Mouse (Mus musculus): ENCODE measurements around the gene Fut2. TPM values are rescaled to one million over a fixed set of nuclear protein-coding genes. Genes with fewer than 3 reads are reported as not detected.
A peak's percentile ranks its signal among the peaks of the same experiment; 100 is the strongest.

Gene Fut2
- polyA plus RNA-seq (2015; fragmentation: Nextera tagmentation; extraction: Ambion mirVana) = 0.47 and 0.74 TPM in 2 replicates

- Histone ChIP-seq H3K4me3 (no peak within 1 kb of the TSS), H3K4me1 (0 out of 2 replicates have a peak, but pooled peaks cover 5% of the 10 kb centered on the region), H3K36me3 (no peaks in the 10 kb centered on the region), H3K9ac (no peak within 1 kb of the TSS), H3K27ac (no peak within 1 kb of the TSS), H3K9me3 (peaks cover 5% of the 10 kb centered on the region; the same call in 1 of the 2 replicates), H3K4me2 (replicated peaks) (no peak within 1 kb of the TSS), H3K27me3 (0 out of 2 replicates have a peak, but pooled peaks cover 2% of the 10 kb centered on the region)
- no peak for ATAC-seq (ENCODE audit: low FRiP score, low read depth)
- WGBS = 82% methylated on average over 7 of the region's 7 CpGs
These were observed at the start of gene Fut2 for GRCm38 (mm10) chr7:45666161-45666560. Gene Fut2, minus strand, starts transcription at chr7:45666394.

- WGBS = 7% methylated on average over 34 of the region's 34 CpGs
- Histone ChIP-seq H3K4me2 (replicated peaks) (peak within 1 kb of the TSS; percentile 94), H3K27me3 (no peaks in the 10 kb centered on the region), H3K36me3 (peaks cover 46% of the 10 kb centered on the region), H3K4me3 (peak within 1 kb of the TSS; percentile 94), H3K9me3 (no peaks in the 10 kb centered on the region), H3K27ac (peak within 1 kb of the TSS; percentile 52; the same call in 1 of the 2 replicates), H3K9ac (peak within 1 kb of the TSS; percentile 78), H3K4me1 (peaks cover 44% of the 10 kb centered on the region)
- ATAC-seq (ENCODE audit: low FRiP score, low read depth) = peak; percentile 92
These were observed 49.0 kb upstream of the Fut2 start, which contains the start of gene Rpl18 for GRCm38 (mm10) chr7:45715090-45715708. Gene Rpl18, plus strand, starts transcription at chr7:45715457.

- Histone ChIP-seq H3K4me2 (replicated peaks) (peak overlapping the region; percentile 94), H3K4me1 (peaks cover 42% of the 10 kb centered on the region), H3K27me3 (no peaks in the 10 kb centered on the region), H3K27ac (peak overlapping the region; percentile 52; the same call in 1 of the 2 replicates), H3K9ac (peak overlapping the region; percentile 78), H3K36me3 (peaks cover 46% of the 10 kb centered on the region), H3K9me3 (no peaks in the 10 kb centered on the region), H3K4me3 (peak overlapping the region; percentile 94)
- ATAC-seq (ENCODE audit: low FRiP score, low read depth) = peak; percentile 38
- 8% methylated on average over 14 of the region's 14 CpGs for WGBS
These were observed 48.5 kb upstream of the Fut2 start for GRCm38 (mm10) chr7:45714630-45715089.

GRCm38 (mm10) chr7:45713881-45714520 is 47.8 kb upstream of the Fut2 start:
- no peak for ATAC-seq (ENCODE audit: low FRiP score, low read depth)
- peak overlapping the region; percentile 94 for H3K4me2 ChIP-seq (replicated peaks)
- peaks cover 42% of the 10 kb centered on the region for H3K4me1 ChIP-seq
- H3K27me3 ChIP-seq = no peaks in the 10 kb centered on the region
- H3K9me3 ChIP-seq = no peaks in the 10 kb centered on the region
- peaks cover 44% of the 10 kb centered on the region for H3K36me3 ChIP-seq
- WGBS = 84% methylated on average over 6 of the region's 6 CpGs
- no peak overlapping the region for H3K27ac ChIP-seq
- peak overlapping the region; percentile 78 for H3K9ac ChIP-seq
- peak overlapping the region; percentile 94 for H3K4me3 ChIP-seq

GRCm38 (mm10) chr7:45713396-45713795 is 47.2 kb upstream of the Fut2 start:
- Histone ChIP-seq H3K27me3 (no peaks in the 10 kb centered on the region), H3K36me3 (peaks cover 44% of the 10 kb centered on the region), H3K9ac (no peak overlapping the region), H3K4me1 (peaks cover 45% of the 10 kb centered on the region), H3K4me3 (no peak overlapping the region), H3K27ac (no peak overlapping the region), H3K9me3 (no peaks in the 10 kb centered on the region), H3K4me2 (replicated peaks) (no peak overlapping the region)
- ATAC-seq (ENCODE audit: low FRiP score, low read depth) = no peak
- 91% methylated on average over 16 of the region's 16 CpGs for WGBS

GRCm38 (mm10) chr7:45712022-45712757 is 46.0 kb upstream of the Fut2 start:
- H3K9ac ChIP-seq = no peak overlapping the region
- H3K4me2 ChIP-seq (replicated peaks) = no peak overlapping the region
- whole genome bisulfite sequencing = 86% methylated on average over 21 of the region's 21 CpGs
- ATAC-seq (ENCODE audit: low FRiP score, low read depth) = no peak
- no peak overlapping the region for H3K27ac ChIP-seq
- no peaks in the 10 kb centered on the region for H3K27me3 ChIP-seq
- H3K4me3 ChIP-seq = no peak overlapping the region
- H3K4me1 ChIP-seq = peaks cover 56% of the 10 kb centered on the region
- peaks cover 44% of the 10 kb centered on the region for H3K36me3 ChIP-seq
- no peaks in the 10 kb centered on the region for H3K9me3 ChIP-seq

GRCm38 (mm10) chr7:45711316-45712021 is 45.3 kb upstream of the Fut2 start:
- H3K36me3 ChIP-seq = peaks cover 44% of the 10 kb centered on the region
- no peak overlapping the region for H3K9ac ChIP-seq
- peaks cover 55% of the 10 kb centered on the region for H3K4me1 ChIP-seq
- no peaks in the 10 kb centered on the region for H3K9me3 ChIP-seq
- WGBS = 91% methylated on average over 24 of the region's 24 CpGs
- ATAC-seq (ENCODE audit: low FRiP score, low read depth) = no peak
- no peak overlapping the region for H3K4me3 ChIP-seq
- no peak overlapping the region for H3K4me2 ChIP-seq (replicated peaks)
- H3K27ac ChIP-seq = no peak overlapping the region
- no peaks in the 10 kb centered on the region for H3K27me3 ChIP-seq

- WGBS = 93% methylated on average over 20 of the region's 20 CpGs
- H3K4me1 ChIP-seq = peaks cover 55% of the 10 kb centered on the region
- no peak overlapping the region for H3K4me3 ChIP-seq
- no peak for ATAC-seq (ENCODE audit: low FRiP score, low read depth)
- H3K9ac ChIP-seq = no peak overlapping the region
- H3K27me3 ChIP-seq = no peaks in the 10 kb centered on the region
- no peaks in the 10 kb centered on the region for H3K9me3 ChIP-seq
- no peak overlapping the region for H3K4me2 ChIP-seq (replicated peaks)
- H3K27ac ChIP-seq = no peak overlapping the region
- peaks cover 44% of the 10 kb centered on the region for H3K36me3 ChIP-seq
These were observed 44.4 kb upstream of the Fut2 start for GRCm38 (mm10) chr7:45710477-45711191.

- Histone ChIP-seq H3K9ac (0 out of 2 replicates have a peak overlapping the region, but pooled peaks have one; percentile 10), H3K9me3 (no peaks in the 10 kb centered on the region), H3K4me1 (peaks cover 57% of the 10 kb centered on the region), H3K4me2 (replicated peaks) (no peak overlapping the region), H3K27me3 (no peaks in the 10 kb centered on the region), H3K36me3 (peaks cover 44% of the 10 kb centered on the region), H3K27ac (no peak overlapping the region), H3K4me3 (no peak overlapping the region)
- 80% methylated on average over 14 of the region's 14 CpGs for WGBS
- no peak for ATAC-seq (ENCODE audit: low FRiP score, low read depth)
These were observed 43.6 kb upstream of the Fut2 start for GRCm38 (mm10) chr7:45709677-45710355.

- H3K27me3 ChIP-seq = no peaks in the 10 kb centered on the region
- peaks cover 44% of the 10 kb centered on the region for H3K36me3 ChIP-seq
- H3K27ac ChIP-seq = no peak overlapping the region
- H3K4me3 ChIP-seq = no peak overlapping the region
- no peak for ATAC-seq (ENCODE audit: low FRiP score, low read depth)
- peak overlapping the region; percentile 99; the same call in 1 of the 2 replicates for H3K4me2 ChIP-seq (replicated peaks)
- H3K9me3 ChIP-seq = no peaks in the 10 kb centered on the region
- 59% methylated on average over 6 of the region's 6 CpGs for WGBS
- 0 out of 2 replicates have a peak overlapping the region, but pooled peaks have one; percentile 25 for H3K9ac ChIP-seq
- peaks cover 51% of the 10 kb centered on the region for H3K4me1 ChIP-seq
These were observed 42.8 kb upstream of the Fut2 start for GRCm38 (mm10) chr7:45709036-45709435.
